23 mouse cellular contexts compared by ENCODE assay signal in the genomic region with DNA sequence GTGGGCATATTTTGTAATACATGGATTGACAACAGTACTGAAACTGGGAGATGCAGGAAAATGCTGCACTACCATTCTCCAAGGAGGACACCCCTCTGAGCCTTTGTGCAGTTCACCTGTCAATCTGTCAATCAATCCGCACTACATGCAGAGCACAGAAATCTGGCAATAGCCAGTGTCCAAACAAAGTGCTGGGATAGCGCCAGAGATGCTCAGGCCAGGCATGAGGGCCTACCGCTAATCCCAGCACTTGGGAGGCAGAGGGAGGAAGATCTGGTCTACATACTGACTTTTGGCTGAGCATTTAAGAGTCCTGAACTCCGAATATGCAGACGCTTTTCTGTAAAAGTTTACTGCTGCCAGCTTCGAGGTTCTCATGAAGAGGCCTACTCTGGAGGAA. TPM values are rescaled to one million over a fixed set of nuclear protein-coding genes. Genes with fewer than 3 reads are reported as not detected.
A peak's percentile ranks its signal among the peaks of the same experiment; 100 is the strongest.
DNase-seq lines count a peak whose midpoint lies in the region; ATAC-seq and TF ChIP-seq lines count a peak whose summit lies in the region.
"Had no signal": no experiment of that assay in that cellular context is flagged by ENCODE, and none has a peak within 500 bp of the region (broad histone marks: within the 10 kb centered on the region; RNA-seq: fewer than 3 reads in every experiment).

No protein-coding gene starts in this region.

- H3K4me2 ChIP-seq in hindbrain, embryonic 14.5 days (replicated peaks): no peak overlapping the region
- H3K4me2 ChIP-seq in hindbrain, embryonic 16.5 days (ENCODE audit: low read length): no peak overlapping the region
- H3K4me2 ChIP-seq in midbrain, embryonic 11.5 days: no peak overlapping the region
- H3K4me2 ChIP-seq in midbrain, embryonic 14.5 days (ENCODE audit: low read length): no peak overlapping the region
- H3K4me2 ChIP-seq in lung, postnatal 0 days (replicated peaks; ENCODE audit: low read depth, low read length): no peak overlapping the region
- H3K4me2 ChIP-seq: embryonic facial prominence, embryonic 15.5 days; hindbrain, embryonic 12.5 days; intestine, embryonic 15.5 days; limb, embryonic 15.5 days; lung, embryonic 14.5 days had no signal

- no peaks in the 10 kb centered on the region for H3K27me3 ChIP-seq in hindbrain, embryonic 14.5 days (ENCODE audit: control insufficient read depth, insufficient read depth, low read length)
- H3K27me3 ChIP-seq in hindbrain, embryonic 16.5 days (replicated peaks; ENCODE audit: control insufficient read depth, insufficient read depth, low read length): no peaks in the 10 kb centered on the region
- no peaks in the 10 kb centered on the region for H3K27me3 ChIP-seq in midbrain, embryonic 11.5 days (ENCODE audit: control insufficient read depth, insufficient read depth, low read length)
- no peaks in the 10 kb centered on the region for H3K27me3 ChIP-seq in midbrain, embryonic 14.5 days (ENCODE audit: control insufficient read depth, insufficient read depth, low read length)
- H3K27me3 ChIP-seq in lung, postnatal 0 days (replicated peaks; ENCODE audit: insufficient read depth, low read length): no peaks in the 10 kb centered on the region
- H3K27me3 ChIP-seq: embryonic facial prominence, embryonic 15.5 days; hindbrain, embryonic 12.5 days; intestine, embryonic 15.5 days; limb, embryonic 15.5 days had no signal

- no peak for TF ChIP-seq EP300 in lung, postnatal 0 days (IDR thresholded peaks at IDR 0.05)

- H3K4me3 ChIP-seq in hindbrain, embryonic 14.5 days (replicated peaks; ENCODE audit: low read length): no peak overlapping the region
- no peak overlapping the region for H3K4me3 ChIP-seq in hindbrain, embryonic 16.5 days (ENCODE audit: low read length)
- H3K4me3 ChIP-seq in midbrain, embryonic 11.5 days (ENCODE audit: low read depth, low read length): no peak overlapping the region
- no peak overlapping the region for H3K4me3 ChIP-seq in midbrain, embryonic 14.5 days (replicated peaks; ENCODE audit: low read depth, low read length)
- H3K4me3 ChIP-seq in cortical plate, adult 2 months (ENCODE audit: insufficient read depth, low read length): no peak overlapping the region
- no peak overlapping the region for H3K4me3 ChIP-seq in lung, postnatal 0 days (ENCODE audit: low read depth, low read length)
- H3K4me3 ChIP-seq: embryonic facial prominence, embryonic 15.5 days; gastrocnemius, adult 2 months; hindbrain, embryonic 12.5 days; intestine, embryonic 15.5 days; limb, embryonic 15.5 days had no signal

- TF ChIP-seq POLR2A in cortical plate, adult 2 months (IDR thresholded peaks at IDR 0.05; ENCODE audit: extremely low read depth, insufficient read depth, low read length): no peak

- no peak for TF ChIP-seq CTCF in cortical plate, adult 2 months (IDR thresholded peaks at IDR 0.05; ENCODE audit: extremely low read depth, insufficient read depth, low read length)
- TF ChIP-seq CTCF in lung, postnatal 0 days (IDR thresholded peaks at IDR 0.05): no peak

- H3K9ac ChIP-seq in hindbrain, embryonic 14.5 days: no peak overlapping the region
- H3K9ac ChIP-seq in hindbrain, embryonic 16.5 days (ENCODE audit: low read depth, low read length): no peak overlapping the region
- no peak overlapping the region for H3K9ac ChIP-seq in midbrain, embryonic 11.5 days (ENCODE audit: low read length)
- no peak overlapping the region for H3K9ac ChIP-seq in midbrain, embryonic 14.5 days (replicated peaks; ENCODE audit: low read length)
- H3K9ac ChIP-seq in lung, postnatal 0 days (replicated peaks; ENCODE audit: low read depth): no peak overlapping the region
- H3K9ac ChIP-seq: embryonic facial prominence, embryonic 15.5 days; hindbrain, embryonic 12.5 days; intestine, embryonic 15.5 days; limb, embryonic 15.5 days; liver, embryonic 14.5 days; lung, embryonic 14.5 days had no signal

- H3K4me1 ChIP-seq in hindbrain, embryonic 14.5 days (replicated peaks; ENCODE audit: control insufficient read depth, insufficient read depth, low read length): peaks cover 9% of the 10 kb centered on the region
- peaks cover 4% of the 10 kb centered on the region for H3K4me1 ChIP-seq in hindbrain, embryonic 16.5 days (ENCODE audit: control insufficient read depth, insufficient read depth, low read depth, low read length)
- H3K4me1 ChIP-seq in midbrain, embryonic 11.5 days (ENCODE audit: control insufficient read depth, insufficient read depth, low read length): peaks cover 24% of the 10 kb centered on the region
- H3K4me1 ChIP-seq in midbrain, embryonic 14.5 days (ENCODE audit: control insufficient read depth, insufficient read depth, low read length): peaks cover 19% of the 10 kb centered on the region
- H3K4me1 ChIP-seq in cortical plate, adult 2 months (ENCODE audit: control insufficient read depth, insufficient read depth, low read length): peaks cover 25% of the 10 kb centered on the region
- H3K4me1 ChIP-seq in lung, postnatal 0 days (ENCODE audit: insufficient read depth, low read depth, low read length): no peaks in the 10 kb centered on the region
- H3K4me1 ChIP-seq: intestine, embryonic 15.5 days had no signal

- no peak overlapping the region for H3K27ac ChIP-seq in hindbrain, embryonic 14.5 days
- H3K27ac ChIP-seq in hindbrain, embryonic 16.5 days (ENCODE audit: low read depth, low read length): no peak overlapping the region
- H3K27ac ChIP-seq in midbrain, embryonic 11.5 days (ENCODE audit: low read depth, low read length): no peak overlapping the region; the same call in 1 of the 2 replicates
- H3K27ac ChIP-seq in midbrain, embryonic 14.5 days (replicated peaks; ENCODE audit: low read depth, low read length): no peak overlapping the region
- peak overlapping the region; percentile 90 for H3K27ac ChIP-seq in cortical plate, adult 2 months (ENCODE audit: insufficient read depth, low read length)
- H3K27ac ChIP-seq in lung, postnatal 0 days (ENCODE audit: low read length): no peak overlapping the region
- H3K27ac ChIP-seq: embryonic facial prominence, embryonic 15.5 days; gastrocnemius, adult 2 months; hindbrain, embryonic 12.5 days; intestine, embryonic 15.5 days; limb, embryonic 15.5 days; liver, embryonic 14.5 days; macrophage had no signal

- no peaks in the 10 kb centered on the region for H3K9me3 ChIP-seq in hindbrain, embryonic 14.5 days (ENCODE audit: control insufficient read depth, low read length)
- H3K9me3 ChIP-seq in hindbrain, embryonic 16.5 days (ENCODE audit: control insufficient read depth, low read length): no peaks in the 10 kb centered on the region
- no peaks in the 10 kb centered on the region for H3K9me3 ChIP-seq in midbrain, embryonic 11.5 days (ENCODE audit: control insufficient read depth, low read length)
- H3K9me3 ChIP-seq in midbrain, embryonic 14.5 days (ENCODE audit: control insufficient read depth, low read length): no peaks in the 10 kb centered on the region
- no peaks in the 10 kb centered on the region for H3K9me3 ChIP-seq in lung, postnatal 0 days (ENCODE audit: low read length)
- H3K9me3 ChIP-seq: embryonic facial prominence, embryonic 15.5 days; hindbrain, embryonic 12.5 days; intestine, embryonic 15.5 days; limb, embryonic 15.5 days had no signal

- WGBS in hindbrain, embryonic 14.5 days: 78% methylated on average over 6 of the region's 6 CpGs
- 71% methylated on average over 6 of the region's 6 CpGs for WGBS in hindbrain, embryonic 16.5 days
- 73% methylated on average over 6 of the region's 6 CpGs for WGBS in midbrain, embryonic 11.5 days
- 57% methylated on average over 6 of the region's 6 CpGs for WGBS in midbrain, embryonic 14.5 days
- 86% methylated on average over 6 of the region's 6 CpGs for WGBS in lung, postnatal 0 days

- ATAC-seq in hindbrain, embryonic 14.5 days (ENCODE audit: low FRiP score): peak; percentile 19; the same call in 1 of the 2 replicates
- ATAC-seq in hindbrain, embryonic 16.5 days: no peak
- ATAC-seq in midbrain, embryonic 11.5 days (ENCODE audit: low FRiP score): 0 out of 2 replicates have a peak, but pooled peaks have one; percentile 50
- no peak for ATAC-seq in midbrain, embryonic 14.5 days (ENCODE audit: low FRiP score, low TSS enrichment)
- ATAC-seq in lung, postnatal 0 days: no peak
- ATAC-seq: forebrain, embryonic 14.5 days; intestine, embryonic 15.5 days had no signal

- DNase-seq in hindbrain, embryonic 14.5 days (ENCODE audit: low spot score): no peak
- peak; percentile 83 for DNase-seq in midbrain, embryonic 11.5 days (ENCODE audit: low spot score, missing footprints)
- DNase-seq in midbrain, embryonic 14.5 days: no peak
- DNase-seq in lung, postnatal 0 days (ENCODE audit: low spot score): no peak
- DNase-seq in adrenal gland, postnatal 36 days: no peak
- DNase-seq: adrenal gland, adult 8-10 months; gastrocnemius, adult 2 months; kidney, adult 9 months; kidney, postnatal 14 days; lung, embryonic 14.5 days; right cerebral cortex, adult 18-20 months; right cerebral cortex, postnatal 4 days; thymus, postnatal 14 days had no signal

- H3K36me3 ChIP-seq in hindbrain, embryonic 14.5 days (replicated peaks; ENCODE audit: control insufficient read depth, insufficient read depth): no peaks in the 10 kb centered on the region; the same call in 1 of the 2 replicates
- H3K36me3 ChIP-seq in hindbrain, embryonic 16.5 days (ENCODE audit: control insufficient read depth, insufficient read depth, low read length): no peaks in the 10 kb centered on the region; the same call in 1 of the 2 replicates
- no peaks in the 10 kb centered on the region for H3K36me3 ChIP-seq in midbrain, embryonic 11.5 days (ENCODE audit: control insufficient read depth, insufficient read depth, low read length)
- H3K36me3 ChIP-seq in midbrain, embryonic 14.5 days (ENCODE audit: control insufficient read depth, insufficient read depth, low read length): 0 out of 2 replicates have a peak, but pooled peaks cover 3% of the 10 kb centered on the region
- H3K36me3 ChIP-seq in lung, postnatal 0 days (ENCODE audit: insufficient read depth, low read length): no peaks in the 10 kb centered on the region
- H3K36me3 ChIP-seq: embryonic facial prominence, embryonic 15.5 days; hindbrain, embryonic 12.5 days; intestine, embryonic 15.5 days; limb, embryonic 15.5 days had no signal

RNA-seq across cellular contexts. Expression of gene Cpe, which starts 37.0 kb away (rescaled TPM):
- polyA plus RNA-seq in hindbrain, embryonic 14.5 days (2014; fragmentation: Nextera tagmentation; extraction: Ambion mirVana): 752 and 837 TPM in 2 replicates
- polyA plus RNA-seq in hindbrain, embryonic 16.5 days (2015; fragmentation: Nextera tagmentation; extraction: Ambion mirVana): 718 and 866 TPM in 2 replicates
- 356 and 390 TPM in 2 replicates for polyA plus RNA-seq in midbrain, embryonic 11.5 days (2014; fragmentation: Nextera tagmentation; extraction: Ambion mirVana)
- polyA plus RNA-seq in midbrain, embryonic 14.5 days (2014; fragmentation: Nextera tagmentation; extraction: Ambion mirVana): 911 and 915 TPM in 2 replicates
- 1,729 and 1,769 TPM in 2 replicates for polyA plus RNA-seq in cortical plate, adult 2 months (2012; rRNA removed)
- polyA plus RNA-seq in lung, postnatal 0 days (2015; fragmentation: Nextera tagmentation; extraction: Ambion mirVana): 35.3 and 47.3 TPM in 2 replicates
- total RNA-seq in adrenal gland, postnatal 36 days (2021): 100 to 1,000 TPM; 731 to 943 TPM
- total RNA-seq: MEL had no signal

Comparison
In these comparisons a context has a peak if more than half of its experiments do, and no peak if none do; other contexts are left out.
1. ATAC-seq: peak in hindbrain, embryonic 14.5 days (single experiment) and midbrain, embryonic 11.5 days (single experiment); none in hindbrain, embryonic 16.5 days (single experiment), midbrain, embryonic 14.5 days (single experiment) and lung, postnatal 0 days (single experiment).